Mouse (Mus musculus) limb, embryonic 13.5 days (tissue): ENCODE data around the gene Mrpl39. TPM values are rescaled to one million over a fixed set of nuclear protein-coding genes. Genes with fewer than 3 reads are reported as not detected.

Experiments used
- ATAC-seq: fragments of 200-750 bp; cut with Nextera tagmentation; 2 replicates; pipeline ENCODE4 v1.8.0; 2017; ENCODE audit warnings: low read depth, moderate number of reproducible peaks, moderate TSS enrichment; ENCODE audit not compliant: low FRiP score
- H3K27ac ChIP-seq: fragments of 300-500 bp; sonication (generic); 2 replicates; pipeline ENCODE4 v1.5.1; 2015; ENCODE audit warnings: inconsistent platforms, mild to moderate bottlenecking, moderate library complexity
- H3K27me3 ChIP-seq: fragments of 300-500 bp; sonication (generic); 2 replicates; pipeline ENCODE4 v1.6.1; 2015; ENCODE audit warnings: mild to moderate bottlenecking, inconsistent platforms
- H3K36me3 ChIP-seq: fragments of 300-500 bp; sonication (generic); 2 replicates; pipeline ENCODE4 v1.6.1; 2015; ENCODE audit warnings: inconsistent platforms, mild to moderate bottlenecking, moderate library complexity
- H3K4me1 ChIP-seq: fragments of 300-500 bp; sonication (generic); 2 replicates; pipeline ENCODE4 v1.6.1; 2015; ENCODE audit warnings: inconsistent platforms
- H3K4me2 ChIP-seq: fragments of 300-500 bp; sonication (generic); replicated peaks from 2 replicates; pipeline ENCODE4 v1.6.1; 2015; ENCODE audit warnings: inconsistent platforms, mild to moderate bottlenecking, moderate library complexity
- H3K4me3 ChIP-seq: fragments of 300-500 bp; sonication (generic); 2 replicates; pipeline ENCODE4 v1.5.1; 2015; ENCODE audit warnings: moderate library complexity, mild to moderate bottlenecking, inconsistent platforms
- H3K9ac ChIP-seq: fragments of 300-500 bp; sonication (generic); 2 replicates; pipeline ENCODE4 v1.6.1; 2015; ENCODE audit warnings: mild to moderate bottlenecking, inconsistent platforms
- H3K9me3 ChIP-seq: fragments of 300-500 bp; sonication (generic); 2 replicates; pipeline ENCODE4 v1.6.1; 2016; ENCODE audit warnings: inconsistent platforms
- WGBS: fragments of 180-500 bp; shearing (Covaris S2); methylation state at CpG from one replicate; pipeline ENCODE4 v1.1.7; 2015; 5-methylcytosine and 5-hydroxymethylcytosine counted together
- polyA plus RNA-seq: library from polyadenylated mRNA; unstranded; fragments of >200 nt; fragmentation: Nextera tagmentation; extraction: Ambion mirVana; gene quantifications from 2 replicates; pipeline ENCODE4 v1.2.1, GENCODE M21; 2015

The Mrpl39 gene
- polyA plus RNA-seq, 1 experiment from 2014 or later: 46.1 TPM

GRCm38 (mm10) chr16:84773268-84773861 lies 37.8 kb upstream of the Mrpl39 start:
- H3K27me3 ChIP-seq: peaks cover 32% of the 10 kb centered on the region
- peak; percentile 14; the same call in 1 of the 2 replicates for ATAC-seq
- no peaks in the 10 kb centered on the region for H3K9me3 ChIP-seq
- peak overlapping the region; percentile 71 for H3K9ac ChIP-seq
- H3K4me1 ChIP-seq: peaks cover 10% of the 10 kb centered on the region
- peak overlapping the region; percentile 99 for H3K4me2 ChIP-seq
- no peak overlapping the region for H3K27ac ChIP-seq
- H3K4me3 ChIP-seq: peak overlapping the region; percentile 66
- no peaks in the 10 kb centered on the region for H3K36me3 ChIP-seq
- 2% methylated on average over 15 of the region's 15 CpGs for WGBS

GRCm38 (mm10) chr16:84772496-84773267 lies 37.1 kb upstream of the Mrpl39 start:
- 32% methylated on average over 8 of the region's 8 CpGs for WGBS
- no peaks in the 10 kb centered on the region for H3K9me3 ChIP-seq

GRCm38 (mm10) chr16:84771461-84771860 lies 35.9 kb upstream of the Mrpl39 start:
- Histone ChIP-seq H3K4me2 (no peak overlapping the region), H3K27me3 (peaks cover 29% of the 10 kb centered on the region), H3K4me1 (peaks cover 10% of the 10 kb centered on the region), H3K9ac (no peak overlapping the region), H3K4me3 (no peak overlapping the region), H3K9me3 (no peaks in the 10 kb centered on the region), H3K36me3 (no peaks in the 10 kb centered on the region), H3K27ac (no peak overlapping the region)
- ATAC-seq: no peak
- WGBS: 85% methylated on average over 2 of the region's 2 CpGs

More at GRCm38 (mm10) chr16:84772496-84773267, 37.1 kb upstream of the Mrpl39 start:
- Histone ChIP-seq H3K4me1 (peaks cover 10% of the 10 kb centered on the region), H3K4me2 (peak overlapping the region; percentile 99), H3K27ac (no peak overlapping the region), H3K4me3 (peak overlapping the region; percentile 66), H3K9ac (no peak overlapping the region), H3K27me3 (peaks cover 32% of the 10 kb centered on the region), H3K36me3 (no peaks in the 10 kb centered on the region)
- no peak for ATAC-seq

GRCm38 (mm10) chr16:84770891-84771290 lies 35.3 kb upstream of the Mrpl39 start:
- H3K9me3 ChIP-seq: no peaks in the 10 kb centered on the region
- no peak overlapping the region for H3K9ac ChIP-seq
- H3K27me3 ChIP-seq: peaks cover 23% of the 10 kb centered on the region
- no peaks in the 10 kb centered on the region for H3K36me3 ChIP-seq
- no peak overlapping the region for H3K27ac ChIP-seq
- WGBS: 85% methylated on average over 7 of the region's 7 CpGs
- ATAC-seq: no peak
- H3K4me1 ChIP-seq: peaks cover 10% of the 10 kb centered on the region
- H3K4me3 ChIP-seq: no peak overlapping the region
- H3K4me2 ChIP-seq: no peak overlapping the region

GRCm38 (mm10) chr16:84769619-84770464 lies 34.3 kb upstream of the Mrpl39 start:
- no peaks in the 10 kb centered on the region for H3K36me3 ChIP-seq
- WGBS: 90% methylated on average over 19 of the region's 19 CpGs
- no peaks in the 10 kb centered on the region for H3K9me3 ChIP-seq
- H3K4me2 ChIP-seq: no peak overlapping the region
- H3K27ac ChIP-seq: no peak overlapping the region
- H3K27me3 ChIP-seq: peaks cover 14% of the 10 kb centered on the region
- H3K4me3 ChIP-seq: no peak overlapping the region
- peaks cover 9% of the 10 kb centered on the region for H3K4me1 ChIP-seq
- no peak for ATAC-seq
- H3K9ac ChIP-seq: no peak overlapping the region

- Histone ChIP-seq H3K4me3 (no peak overlapping the region), H3K4me2 (no peak overlapping the region), H3K27ac (no peak overlapping the region), H3K9ac (no peak overlapping the region), H3K27me3 (peaks cover 9% of the 10 kb centered on the region), H3K36me3 (no peaks in the 10 kb centered on the region), H3K9me3 (no peaks in the 10 kb centered on the region), H3K4me1 (0 out of 2 replicates have a peak, but pooled peaks cover 7% of the 10 kb centered on the region)
- 66% methylated on average over 4 of the region's 4 CpGs for WGBS
- no peak for ATAC-seq
Observed at GRCm38 (mm10) chr16:84769182-84769581, 33.6 kb upstream of the Mrpl39 start.

- no peak overlapping the region for H3K9ac ChIP-seq
- H3K36me3 ChIP-seq: no peaks in the 10 kb centered on the region
- H3K27me3 ChIP-seq: peaks cover 4% of the 10 kb centered on the region
- H3K4me3 ChIP-seq: no peak overlapping the region
- no peak overlapping the region for H3K27ac ChIP-seq
- H3K4me2 ChIP-seq: no peak overlapping the region
- no peaks in the 10 kb centered on the region for H3K9me3 ChIP-seq
- no peak for ATAC-seq
- no peaks in the 10 kb centered on the region for H3K4me1 ChIP-seq
- 81% methylated on average over 8 of the region's 8 CpGs for WGBS
Observed at GRCm38 (mm10) chr16:84767956-84768355, 32.4 kb upstream of the Mrpl39 start.

GRCm38 (mm10) chr16:84745721-84746306 lies 10.3 kb upstream of the Mrpl39 start:
- H3K4me1 ChIP-seq: no peaks in the 10 kb centered on the region
- H3K27ac ChIP-seq: no peak overlapping the region
- no peak for ATAC-seq
- no peaks in the 10 kb centered on the region for H3K36me3 ChIP-seq
- H3K9me3 ChIP-seq: no peaks in the 10 kb centered on the region
- no peak overlapping the region for H3K4me3 ChIP-seq
- no peaks in the 10 kb centered on the region for H3K27me3 ChIP-seq
- 75% methylated on average over 6 of the region's 6 CpGs for whole genome bisulfite sequencing
- no peak overlapping the region for H3K9ac ChIP-seq
- H3K4me2 ChIP-seq: no peak overlapping the region

GRCm38 (mm10) chr16:84744703-84745490 lies 9.4 kb upstream of the Mrpl39 start:
- no peaks in the 10 kb centered on the region for H3K27me3 ChIP-seq
- no peak for ATAC-seq
- no peaks in the 10 kb centered on the region for H3K4me1 ChIP-seq
- no peak overlapping the region for H3K4me2 ChIP-seq
- H3K36me3 ChIP-seq: no peaks in the 10 kb centered on the region
- WGBS: 75% methylated on average over 10 of the region's 10 CpGs
- H3K27ac ChIP-seq: no peak overlapping the region
- H3K9ac ChIP-seq: no peak overlapping the region
- no peak overlapping the region for H3K4me3 ChIP-seq
- no peaks in the 10 kb centered on the region for H3K9me3 ChIP-seq

- Histone ChIP-seq H3K4me2 (no peak overlapping the region), H3K27ac (no peak overlapping the region), H3K27me3 (no peaks in the 10 kb centered on the region), H3K9ac (no peak overlapping the region), H3K4me1 (peaks cover 12% of the 10 kb centered on the region), H3K36me3 (peaks cover 3% of the 10 kb centered on the region; the same call in 1 of the 2 replicates), H3K4me3 (no peak overlapping the region), H3K9me3 (no peaks in the 10 kb centered on the region)
- no peak for ATAC-seq
- WGBS: 81% methylated on average over 3 of the region's 3 CpGs
Observed at GRCm38 (mm10) chr16:84737358-84737757, 1.8 kb upstream of the Mrpl39 start.

- Histone ChIP-seq H3K9ac (peak overlapping the region; percentile 82), H3K4me1 (peaks cover 12% of the 10 kb centered on the region), H3K27me3 (no peaks in the 10 kb centered on the region), H3K27ac (no peak overlapping the region), H3K4me3 (peak overlapping the region; percentile 74), H3K36me3 (peaks cover 24% of the 10 kb centered on the region), H3K9me3 (no peaks in the 10 kb centered on the region), H3K4me2 (peak overlapping the region; percentile 76)
- under 1% methylated on average over 15 of the region's 15 CpGs for WGBS
- ATAC-seq: peak; percentile 37
Observed at GRCm38 (mm10) chr16:84734806-84735165, 756 bp downstream of the Mrpl39 start.
